Mouse (Mus musculus): ENCODE data around the gene Ap1g1. TPM values are rescaled to one million over a fixed set of nuclear protein-coding genes. Genes with fewer than 3 reads are reported as not detected.

Gene Ap1g1
- polyA plus RNA-seq, 1 experiment from 2014 or later, result 44.7 TPM

- no peaks in the 10 kb centered on the region for H3K4me1 ChIP-seq
- no peak overlapping the region for H3K4me2 ChIP-seq
- no peaks in the 10 kb centered on the region for H3K9me3 ChIP-seq (replicated peaks)
- no peak overlapping the region for H3K9ac ChIP-seq (replicated peaks)
- H3K4me3 ChIP-seq (replicated peaks), result no peak overlapping the region
- H3K27me3 ChIP-seq (replicated peaks), result no peaks in the 10 kb centered on the region
- H3K36me3 ChIP-seq, result no peaks in the 10 kb centered on the region
- 87% methylated on average over 1 of the region's 1 CpGs for WGBS
- ATAC-seq (ENCODE audit: low FRiP score), result no peak
- H3K27ac ChIP-seq (replicated peaks), result no peak overlapping the region
Observed at GRCm38 (mm10) chr8:109795166-109795565, 16.8 kb downstream of the Ap1g1 start.

- Histone ChIP-seq H3K36me3 (no peaks in the 10 kb centered on the region), H3K9me3 (replicated peaks) (no peaks in the 10 kb centered on the region), H3K27me3 (replicated peaks) (no peaks in the 10 kb centered on the region), H3K4me1 (no peaks in the 10 kb centered on the region), H3K9ac (replicated peaks) (no peak overlapping the region), H3K4me2 (no peak overlapping the region), H3K27ac (replicated peaks) (no peak overlapping the region), H3K4me3 (replicated peaks) (no peak overlapping the region)
- ATAC-seq (ENCODE audit: low FRiP score), result no peak
Observed at GRCm38 (mm10) chr8:109798721-109799120, 20.4 kb downstream of the Ap1g1 start.

GRCm38 (mm10) chr8:109799245-109799644 is 20.9 kb downstream of the Ap1g1 start:
- Histone ChIP-seq H3K9ac (replicated peaks) (no peak overlapping the region), H3K4me2 (no peak overlapping the region), H3K4me1 (no peaks in the 10 kb centered on the region), H3K36me3 (0 out of 2 replicates have a peak, but pooled peaks cover 3% of the 10 kb centered on the region), H3K9me3 (replicated peaks) (no peaks in the 10 kb centered on the region), H3K27me3 (replicated peaks) (no peaks in the 10 kb centered on the region), H3K4me3 (replicated peaks) (no peak overlapping the region), H3K27ac (replicated peaks) (no peak overlapping the region)
- ATAC-seq (ENCODE audit: low FRiP score), result no peak
- WGBS, result 55% methylated on average over 4 of the region's 4 CpGs

- Histone ChIP-seq H3K9me3 (replicated peaks) (no peaks in the 10 kb centered on the region), H3K27ac (replicated peaks) (no peak overlapping the region), H3K9ac (replicated peaks) (no peak overlapping the region), H3K27me3 (replicated peaks) (no peaks in the 10 kb centered on the region), H3K4me2 (no peak overlapping the region), H3K36me3 (0 out of 2 replicates have a peak, but pooled peaks cover 3% of the 10 kb centered on the region), H3K4me3 (replicated peaks) (no peak overlapping the region), H3K4me1 (no peaks in the 10 kb centered on the region)
- 80% methylated on average over 2 of the region's 2 CpGs for WGBS
- no peak for ATAC-seq (ENCODE audit: low FRiP score)
Observed at GRCm38 (mm10) chr8:109800325-109800724, 22.0 kb downstream of the Ap1g1 start.

GRCm38 (mm10) chr8:109803211-109803610 is 24.9 kb downstream of the Ap1g1 start:
- H3K27ac ChIP-seq (replicated peaks), result no peak overlapping the region
- ATAC-seq (ENCODE audit: low FRiP score), result no peak

GRCm38 (mm10) chr8:109803801-109804200 is 25.4 kb downstream of the Ap1g1 start:
- ATAC-seq (ENCODE audit: low FRiP score), result no peak
- H3K27me3 ChIP-seq (replicated peaks), result no peaks in the 10 kb centered on the region
- H3K4me1 ChIP-seq, result no peaks in the 10 kb centered on the region
- H3K4me3 ChIP-seq (replicated peaks), result no peak overlapping the region
- H3K9me3 ChIP-seq (replicated peaks), result no peaks in the 10 kb centered on the region
- no peak overlapping the region for H3K27ac ChIP-seq (replicated peaks)
- WGBS, result 94% methylated on average over 3 of the region's 3 CpGs
- H3K4me2 ChIP-seq, result no peak overlapping the region
- 0 out of 2 replicates have a peak, but pooled peaks cover 3% of the 10 kb centered on the region for H3K36me3 ChIP-seq
- H3K9ac ChIP-seq (replicated peaks), result no peak overlapping the region

More at GRCm38 (mm10) chr8:109803211-109803610, 24.9 kb downstream of the Ap1g1 start:
- H3K4me2 ChIP-seq, result no peak overlapping the region
- no peak overlapping the region for H3K4me3 ChIP-seq (replicated peaks)
- no peak overlapping the region for H3K9ac ChIP-seq (replicated peaks)
- H3K27me3 ChIP-seq (replicated peaks), result no peaks in the 10 kb centered on the region
- H3K9me3 ChIP-seq (replicated peaks), result no peaks in the 10 kb centered on the region
- H3K36me3 ChIP-seq, result 0 out of 2 replicates have a peak, but pooled peaks cover 3% of the 10 kb centered on the region
- no peaks in the 10 kb centered on the region for H3K4me1 ChIP-seq
- WGBS, result 98% methylated on average over 3 of the region's 3 CpGs

- Histone ChIP-seq H3K4me3 (replicated peaks) (no peak overlapping the region), H3K4me2 (no peak overlapping the region), H3K4me1 (0 out of 2 replicates have a peak, but pooled peaks cover 3% of the 10 kb centered on the region), H3K27me3 (replicated peaks) (no peaks in the 10 kb centered on the region), H3K9ac (replicated peaks) (no peak overlapping the region), H3K27ac (replicated peaks) (no peak overlapping the region), H3K9me3 (replicated peaks) (no peaks in the 10 kb centered on the region), H3K36me3 (0 out of 2 replicates have a peak, but pooled peaks cover 3% of the 10 kb centered on the region)
- 71% methylated on average over 3 of the region's 3 CpGs for WGBS
- ATAC-seq (ENCODE audit: low FRiP score), result no peak
Observed at GRCm38 (mm10) chr8:109806522-109806921, 28.2 kb downstream of the Ap1g1 start.

- no peak for ATAC-seq (ENCODE audit: low FRiP score)
- 91% methylated on average over 7 of the region's 7 CpGs for WGBS
- Histone ChIP-seq H3K4me1 (0 out of 2 replicates have a peak, but pooled peaks cover 3% of the 10 kb centered on the region), H3K4me2 (no peak overlapping the region), H3K36me3 (0 out of 2 replicates have a peak, but pooled peaks cover 3% of the 10 kb centered on the region), H3K9ac (replicated peaks) (no peak overlapping the region), H3K27me3 (replicated peaks) (no peaks in the 10 kb centered on the region), H3K9me3 (replicated peaks) (no peaks in the 10 kb centered on the region), H3K4me3 (replicated peaks) (no peak overlapping the region), H3K27ac (replicated peaks) (no peak overlapping the region)
Observed at GRCm38 (mm10) chr8:109807401-109808119, 29.2 kb downstream of the Ap1g1 start.

- H3K4me3 ChIP-seq (replicated peaks), result no peak overlapping the region
- ATAC-seq (ENCODE audit: low FRiP score), result no peak
- H3K4me1 ChIP-seq, result 0 out of 2 replicates have a peak, but pooled peaks cover 3% of the 10 kb centered on the region
- H3K27me3 ChIP-seq (replicated peaks), result no peaks in the 10 kb centered on the region
- no peaks in the 10 kb centered on the region for H3K9me3 ChIP-seq (replicated peaks)
- no peak overlapping the region for H3K27ac ChIP-seq (replicated peaks)
- 0 out of 2 replicates have a peak, but pooled peaks cover 3% of the 10 kb centered on the region for H3K36me3 ChIP-seq
- H3K4me2 ChIP-seq, result no peak overlapping the region
- H3K9ac ChIP-seq (replicated peaks), result no peak overlapping the region
Observed at GRCm38 (mm10) chr8:109808120-109808447, 29.7 kb downstream of the Ap1g1 start.

GRCm38 (mm10) chr8:109810434-109810833 is 32.1 kb downstream of the Ap1g1 start:
- H3K4me1 ChIP-seq, result 0 out of 2 replicates have a peak, but pooled peaks cover 3% of the 10 kb centered on the region
- H3K4me3 ChIP-seq (replicated peaks), result no peak overlapping the region
- no peak overlapping the region for H3K9ac ChIP-seq (replicated peaks)
- no peak for ATAC-seq (ENCODE audit: low FRiP score)
- no peak overlapping the region for H3K4me2 ChIP-seq
- no peaks in the 10 kb centered on the region for H3K36me3 ChIP-seq
- WGBS, result 81% methylated on average over 3 of the region's 3 CpGs
- H3K27me3 ChIP-seq (replicated peaks), result no peaks in the 10 kb centered on the region
- no peak overlapping the region for H3K27ac ChIP-seq (replicated peaks)
- H3K9me3 ChIP-seq (replicated peaks), result no peaks in the 10 kb centered on the region

- H3K4me3 ChIP-seq (replicated peaks), result no peak overlapping the region
- H3K27ac ChIP-seq (replicated peaks), result no peak overlapping the region
- H3K9me3 ChIP-seq (replicated peaks), result no peaks in the 10 kb centered on the region
- H3K4me1 ChIP-seq, result 0 out of 2 replicates have a peak, but pooled peaks cover 5% of the 10 kb centered on the region
- H3K27me3 ChIP-seq (replicated peaks), result no peaks in the 10 kb centered on the region
- H3K4me2 ChIP-seq, result no peak overlapping the region
- ATAC-seq (ENCODE audit: low FRiP score), result no peak
- 96% methylated on average over 2 of the region's 2 CpGs for WGBS
- H3K9ac ChIP-seq (replicated peaks), result no peak overlapping the region
- H3K36me3 ChIP-seq, result no peaks in the 10 kb centered on the region; the same call in 1 of the 2 replicates
Observed at GRCm38 (mm10) chr8:109815268-109815667, 36.9 kb downstream of the Ap1g1 start.

- Histone ChIP-seq H3K36me3 (no peaks in the 10 kb centered on the region; the same call in 1 of the 2 replicates), H3K4me3 (replicated peaks) (no peak overlapping the region), H3K27me3 (replicated peaks) (no peaks in the 10 kb centered on the region), H3K27ac (replicated peaks) (peak overlapping the region; percentile 1; the same call in 1 of the 2 replicates), H3K4me1 (0 out of 2 replicates have a peak, but pooled peaks cover 2% of the 10 kb centered on the region), H3K4me2 (no peak overlapping the region), H3K9ac (replicated peaks) (no peak overlapping the region), H3K9me3 (replicated peaks) (no peaks in the 10 kb centered on the region)
- ATAC-seq (ENCODE audit: low FRiP score), result no peak
- WGBS, result 70% methylated on average over 1 of the region's 1 CpGs
Observed at GRCm38 (mm10) chr8:109817933-109818332, 39.6 kb downstream of the Ap1g1 start.

Measured in neural tube, embryonic 15.5 days (tissue).